Mouse (Mus musculus) liver, adult (tissue): ENCODE measurements around the gene Gm20388.

Experiments used
- GATA4 ChIP-seq: IDR thresholded peaks from 2 replicates; pipeline ENCODE4 v1.6.1; 2014; ENCODE audit warnings: mild to moderate bottlenecking, low read length; ENCODE audit not compliant: insufficient replicate concordance

Gm20388 gene

GRCm38 (mm10) chr8:124045856-124046255, 4135.2 kb downstream of the Gm20388 start:
- no peak for TF ChIP-seq GATA4

GRCm38 (mm10) chr8:124052110-124052509, 4141.5 kb downstream of the Gm20388 start:
- TF ChIP-seq GATA4, result no peak

- TF ChIP-seq GATA4, result no peak
These were observed 4141.9 kb downstream of the Gm20388 start for GRCm38 (mm10) chr8:124052568-124052967.

- no peak for TF ChIP-seq GATA4
These were observed 4146.4 kb downstream of the Gm20388 start for GRCm38 (mm10) chr8:124056832-124057655.

- TF ChIP-seq GATA4, result no peak
These were observed 4155.9 kb downstream of the Gm20388 start for GRCm38 (mm10) chr8:124066325-124067058.

- TF ChIP-seq GATA4, result no peak
These were observed 4156.6 kb downstream of the Gm20388 start for GRCm38 (mm10) chr8:124067059-124067750.

GRCm38 (mm10) chr8:124070363-124071324, 4160.0 kb downstream of the Gm20388 start:
- no peak for TF ChIP-seq GATA4

- no peak for TF ChIP-seq GATA4
These were observed 4165.3 kb downstream of the Gm20388 start for GRCm38 (mm10) chr8:124075977-124076376.

- no peak for TF ChIP-seq GATA4
These were observed 4165.8 kb downstream of the Gm20388 start for GRCm38 (mm10) chr8:124076416-124076815.

GRCm38 (mm10) chr8:124077377-124077776, 4166.7 kb downstream of the Gm20388 start:
- TF ChIP-seq GATA4, result no peak

GRCm38 (mm10) chr8:124077998-124078397, 4167.4 kb downstream of the Gm20388 start:
- TF ChIP-seq GATA4, result no peak

- no peak for TF ChIP-seq GATA4
These were observed 4168.3 kb downstream of the Gm20388 start for GRCm38 (mm10) chr8:124078969-124079368.

- no peak for TF ChIP-seq GATA4
These were observed 4170.1 kb downstream of the Gm20388 start for GRCm38 (mm10) chr8:124080467-124081326.

- no peak for TF ChIP-seq GATA4
These were observed 4172.0 kb downstream of the Gm20388 start for GRCm38 (mm10) chr8:124082616-124083015.
